Mouse (Mus musculus): ENCODE results near the gene Mptx2.
"Not testable (repeated sequence)": the region's sequence is repeated elsewhere in the genome, so short reads cannot be mapped to it uniquely, and the experiment has no call there.

Mptx2 gene

GRCm38 (mm10) chr1:173277677-173278076 is at the start of gene Mptx2:
Mptx2 (minus strand) TSS chr1:173277777.
- no peak for DNase-seq

DNA sequence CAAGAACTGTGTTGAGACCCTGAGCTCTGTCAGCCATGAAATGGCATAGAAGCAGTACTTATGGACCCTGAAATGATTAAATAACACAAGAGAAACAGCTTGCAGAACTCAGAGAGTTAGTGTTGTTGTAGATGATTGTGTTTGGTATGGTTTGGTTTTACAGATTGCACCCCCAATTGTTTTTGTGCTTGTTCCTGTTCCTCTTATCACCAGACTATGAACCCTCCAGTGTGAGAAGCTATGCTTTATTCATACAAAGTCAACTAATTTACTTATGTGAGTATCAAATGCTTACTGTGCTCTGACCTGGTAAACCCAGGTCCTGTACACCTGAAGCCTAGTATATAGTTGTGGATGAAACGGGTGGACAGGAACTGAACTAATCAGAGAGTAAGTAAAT is 49.0 kb upstream of the Mptx2 start:
- DNase-seq: no peak

- no peak for DNase-seq
Observed at GRCm38 (mm10) chr1:173325395-173325794, 47.8 kb upstream of the Mptx2 start.

GRCm38 (mm10) chr1:173324961-173325360 is 47.4 kb upstream of the Mptx2 start:
- DNase-seq: no peak

DNA sequence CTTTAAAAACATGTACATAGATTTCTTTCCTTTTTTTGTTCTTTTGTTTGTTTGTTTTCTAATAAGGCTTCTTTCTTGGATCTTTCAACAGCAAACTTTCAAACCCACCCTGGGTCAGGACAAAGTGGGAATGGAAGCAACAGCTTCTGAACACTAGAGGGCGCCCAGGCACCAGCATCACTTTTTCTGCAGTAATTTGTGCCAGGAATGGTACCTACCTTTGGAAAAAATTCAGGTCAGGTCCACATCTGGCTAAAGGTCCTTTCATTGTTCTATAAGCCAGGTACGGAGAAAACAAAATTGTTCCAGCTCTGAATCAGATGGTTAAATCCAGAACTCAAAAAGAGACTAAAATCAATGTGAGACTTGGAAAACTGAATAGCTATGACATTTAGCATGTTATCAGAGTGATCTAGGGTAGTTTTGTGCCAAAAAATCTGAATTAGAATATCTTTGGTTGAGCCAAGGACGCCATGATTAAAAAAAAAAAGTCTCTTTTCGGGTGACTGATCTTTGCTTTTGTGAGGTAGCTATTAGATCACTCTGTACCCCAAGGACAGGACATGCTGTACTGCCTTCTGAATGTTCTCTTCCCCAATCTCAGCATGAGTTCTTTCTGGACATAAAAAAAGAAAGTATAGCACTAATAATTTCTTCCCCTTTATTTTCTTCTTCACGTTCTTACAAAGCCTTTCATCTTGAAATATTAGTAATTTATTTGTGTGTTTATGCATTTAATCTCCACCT is 46.4 kb upstream of the Mptx2 start:
- DNase-seq: no peak

- no peak for DNase-seq
Observed at GRCm38 (mm10) chr1:173322249-173322627, 44.7 kb upstream of the Mptx2 start.

DNA sequence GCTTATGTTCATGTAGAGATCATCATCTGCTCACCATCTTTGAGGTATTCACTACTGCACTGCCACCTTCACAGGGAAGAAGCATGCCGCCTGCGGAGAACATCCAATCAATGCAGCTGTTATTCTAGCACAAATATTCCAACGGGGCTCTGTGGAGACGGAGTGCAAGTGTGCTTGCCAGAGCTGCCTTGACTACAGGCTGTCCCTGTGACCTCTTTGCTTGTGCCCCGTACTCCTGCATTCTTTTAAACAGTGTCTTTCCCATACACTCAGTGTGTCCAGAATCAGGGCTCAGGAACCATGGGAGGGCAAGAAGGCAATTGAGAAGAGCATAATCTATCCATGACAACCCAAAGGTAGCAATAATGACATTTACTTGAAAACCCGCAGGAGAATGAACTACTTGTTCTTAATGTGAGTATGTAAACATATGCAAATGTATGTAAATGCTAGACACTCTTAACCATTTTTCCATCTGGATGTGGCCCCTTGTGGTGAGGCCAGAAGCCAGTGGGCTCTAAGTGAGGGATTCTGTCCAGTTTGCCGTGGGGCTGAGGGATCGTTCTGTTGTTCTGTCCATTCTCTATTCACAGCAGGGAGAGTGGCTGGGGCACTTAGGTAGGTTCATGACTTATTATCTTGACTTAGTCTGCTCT is 44.1 kb upstream of the Mptx2 start:
- no peak for DNase-seq

- no peak for DNase-seq
Observed at GRCm38 (mm10) chr1:173317925-173318477, 40.4 kb upstream of the Mptx2 start.

- no peak for DNase-seq
Observed at GRCm38 (mm10) chr1:173315725-173316124, 38.1 kb upstream of the Mptx2 start.

- not testable (repeated sequence) for DNase-seq
Observed at GRCm38 (mm10) chr1:173313535-173314050, 36.0 kb upstream of the Mptx2 start.

DNA sequence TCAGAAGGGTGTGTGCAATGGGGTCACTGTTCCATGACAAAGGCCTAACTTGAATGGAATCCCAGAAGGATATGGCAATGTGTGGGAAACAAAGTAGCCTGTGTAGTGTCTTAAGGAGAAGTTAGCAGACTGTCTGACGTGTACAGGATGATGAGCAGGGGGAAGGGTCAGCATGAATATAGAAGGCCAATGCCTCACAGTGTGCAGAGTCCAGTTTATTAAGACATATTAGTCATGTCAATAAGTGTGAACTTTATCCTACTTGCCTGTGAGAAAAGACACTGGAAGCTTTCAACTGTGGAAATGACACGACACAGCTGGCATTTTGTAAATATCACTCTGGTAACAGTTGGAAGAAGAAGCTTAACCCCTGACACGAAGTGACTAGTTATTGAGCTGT is 25.2 kb upstream of the Mptx2 start:
- DNase-seq: not testable (repeated sequence)

DNA sequence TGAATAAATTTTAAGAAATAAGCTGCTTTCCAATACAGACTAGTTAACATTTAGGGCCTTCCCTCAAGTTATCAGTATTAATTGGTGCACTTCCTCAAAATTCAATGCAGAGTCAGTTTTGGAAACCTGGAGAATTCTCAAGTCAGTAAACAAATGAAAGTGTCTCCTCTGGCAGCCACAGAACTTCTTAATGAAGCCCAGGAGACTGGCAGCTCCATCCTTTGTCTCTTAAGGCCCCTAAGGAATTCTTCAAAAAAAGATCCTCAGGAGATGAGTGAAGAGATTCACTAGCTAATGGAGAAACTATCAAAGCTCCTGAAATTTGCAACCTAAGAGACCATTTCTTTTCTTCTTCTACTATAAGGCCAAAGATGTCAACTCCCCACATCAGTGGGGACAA is 11.9 kb downstream of the Mptx2 start, which contains the start of gene Olfr418:
TSS of gene Olfr418 (plus strand) at position 301 of the 400 bp plus-strand sequence.
- DNase-seq: no peak

DNA sequence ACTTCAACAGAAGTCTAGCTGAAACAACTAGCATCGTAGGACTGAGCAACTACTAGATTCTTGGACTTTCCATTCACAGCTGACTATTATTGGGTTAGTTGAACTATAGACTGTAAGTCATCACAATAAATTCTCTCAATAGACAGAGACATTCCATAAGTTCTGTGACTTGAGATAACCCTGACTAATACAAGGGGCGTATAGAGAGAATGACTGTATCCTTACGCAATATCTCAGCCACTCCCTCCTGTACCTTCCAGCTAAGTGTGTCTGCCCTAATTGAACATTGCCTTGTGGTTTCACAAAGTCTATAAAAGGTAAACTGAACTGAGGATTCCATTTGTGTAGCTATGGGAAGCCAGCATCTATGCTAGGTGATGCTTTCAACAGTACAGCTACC is 27.7 kb downstream of the Mptx2 start:
- no peak for DNase-seq

DNA sequence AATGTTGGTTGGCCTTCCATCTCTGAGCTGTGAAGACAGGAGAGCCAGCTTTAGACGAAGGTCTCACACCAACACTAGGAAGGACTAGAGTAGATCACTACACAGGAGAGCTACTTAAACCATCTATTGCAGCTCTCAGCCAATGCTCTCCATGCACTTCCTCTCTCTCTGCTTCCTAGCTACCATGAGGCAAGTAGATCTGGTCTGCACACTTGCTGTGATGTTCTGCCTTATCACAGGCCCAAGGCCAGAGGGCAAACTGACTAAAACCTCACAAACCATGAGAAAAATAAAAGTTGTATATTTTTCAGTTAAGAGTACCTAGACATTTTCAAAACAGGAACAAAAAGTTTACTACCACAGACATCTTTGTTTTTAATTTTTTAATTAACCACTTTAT is 40.6 kb downstream of the Mptx2 start:
- not testable (repeated sequence) for DNase-seq

DNA sequence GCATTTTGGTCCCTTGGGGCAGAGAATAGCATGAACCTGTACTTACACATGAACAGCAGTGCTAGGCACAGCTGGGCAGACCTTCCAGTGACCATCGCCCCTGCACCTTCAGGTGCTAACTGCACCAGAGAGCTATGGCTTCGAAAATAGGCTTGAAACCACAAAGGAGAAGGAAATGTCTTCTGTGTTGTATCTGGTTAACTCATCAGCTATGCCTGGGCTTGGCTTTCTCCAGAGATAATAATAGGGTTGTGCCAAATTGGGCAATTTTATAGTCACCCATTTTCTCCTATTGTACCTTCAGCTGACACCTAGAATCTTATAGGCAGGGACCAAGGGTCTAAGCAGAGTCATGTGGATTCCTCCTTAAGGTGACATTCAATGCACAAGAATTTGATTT is 50.5 kb downstream of the Mptx2 start, which contains the start of gene Fcer1a:
TSS of gene Fcer1a (minus strand) at position 134 of the 400 bp plus-strand sequence.
- DNase-seq: no peak

Measured in kidney, adult 11 months (tissue).